Mouse (Mus musculus) cerebellum, adult 11-12 months (tissue): ENCODE measurements around the gene Krt9.

Source experiments
- DNase-seq: peaks from one replicate; pipeline ENCODE4 v3.0.0; 2022

The Krt9 gene

DNA sequence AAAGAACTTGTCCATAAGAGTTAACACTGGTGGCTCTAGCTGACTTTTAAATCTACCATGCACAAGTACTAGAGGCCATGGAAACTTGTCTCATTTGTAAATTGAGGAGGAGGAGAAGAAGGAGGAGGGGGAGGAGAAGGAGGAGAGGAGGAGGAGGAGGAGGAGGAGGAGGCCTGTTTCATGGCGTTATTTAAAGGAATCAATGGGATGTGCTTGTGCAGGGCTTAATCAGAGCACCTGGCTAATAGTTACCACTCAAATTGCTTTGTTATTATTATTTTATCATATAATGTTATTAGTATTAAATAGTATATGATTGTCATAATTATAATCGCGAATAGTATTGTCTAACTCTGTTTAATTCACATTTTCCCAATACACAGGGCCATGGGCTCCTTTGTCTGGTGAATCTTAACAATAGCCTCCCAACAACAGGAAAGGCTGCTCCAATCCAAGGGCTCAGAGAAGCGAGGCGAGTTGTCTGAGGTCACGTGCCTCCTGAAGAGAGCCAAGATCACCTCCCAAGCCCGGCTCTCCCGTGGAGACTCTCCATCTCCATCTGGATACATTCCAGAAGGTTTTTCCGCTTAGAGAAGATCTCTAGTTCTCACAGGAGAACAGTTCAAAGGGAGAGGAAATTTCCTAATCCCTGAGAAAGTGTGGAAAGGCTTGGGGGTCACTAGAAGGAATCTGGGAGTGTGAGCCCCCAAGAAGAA, 44.3 kb downstream of the Krt9 start, which contains the start of gene Krt19:
TSS of gene Krt19 (minus strand) at position 51 of the 716 bp plus-strand sequence.
- no peak for DNase-seq

DNA sequence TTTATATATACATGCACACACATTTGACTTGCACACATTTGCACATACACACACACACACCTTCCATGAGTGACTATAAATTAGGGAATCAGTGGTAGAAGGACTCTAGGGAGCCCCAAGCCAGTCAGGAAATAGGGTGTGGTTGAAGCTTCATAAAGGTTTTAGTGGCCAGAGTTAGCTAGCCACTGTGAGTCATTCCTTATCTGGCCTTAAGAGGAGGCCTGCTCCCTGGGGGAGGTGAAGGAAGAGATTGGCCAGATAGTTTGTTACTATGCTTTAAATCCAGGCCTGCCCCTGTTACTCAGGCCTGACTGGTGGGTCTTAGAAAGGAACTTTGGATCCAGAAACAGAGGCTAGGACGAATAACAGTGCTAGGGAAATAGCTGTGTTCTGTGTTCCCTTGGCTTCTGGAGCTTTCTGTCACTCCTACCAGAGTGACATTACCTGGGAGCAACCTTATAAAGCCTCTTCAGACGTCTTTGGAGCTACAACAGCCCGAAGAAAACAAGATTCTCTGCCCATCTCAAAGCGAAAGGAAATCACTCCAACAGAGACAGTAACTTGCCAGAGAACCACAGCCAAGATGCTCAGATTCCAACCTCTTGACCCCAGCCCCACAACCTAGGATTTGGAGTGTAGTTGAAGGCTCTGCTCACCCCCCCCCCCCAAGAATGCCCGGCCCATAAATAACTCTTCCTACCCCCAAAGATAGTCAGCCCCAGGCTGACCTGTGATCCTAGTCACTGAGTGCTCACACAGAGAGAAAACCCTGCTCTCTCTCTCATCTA, 45.3 kb downstream of the Krt9 start:
- DNase-seq: no peak

GRCm38 (mm10) chr11:100145858-100146560, 47.0 kb downstream of the Krt9 start:
- no peak for DNase-seq

- no peak for DNase-seq
These were observed 47.9 kb downstream of the Krt9 start for GRCm38 (mm10) chr11:100145104-100145503.

- no peak for DNase-seq
These were observed 52.1 kb downstream of the Krt9 start for GRCm38 (mm10) chr11:100140966-100141365.

- no peak for DNase-seq
These were observed 53.7 kb downstream of the Krt9 start for GRCm38 (mm10) chr11:100139391-100139790.

DNA sequence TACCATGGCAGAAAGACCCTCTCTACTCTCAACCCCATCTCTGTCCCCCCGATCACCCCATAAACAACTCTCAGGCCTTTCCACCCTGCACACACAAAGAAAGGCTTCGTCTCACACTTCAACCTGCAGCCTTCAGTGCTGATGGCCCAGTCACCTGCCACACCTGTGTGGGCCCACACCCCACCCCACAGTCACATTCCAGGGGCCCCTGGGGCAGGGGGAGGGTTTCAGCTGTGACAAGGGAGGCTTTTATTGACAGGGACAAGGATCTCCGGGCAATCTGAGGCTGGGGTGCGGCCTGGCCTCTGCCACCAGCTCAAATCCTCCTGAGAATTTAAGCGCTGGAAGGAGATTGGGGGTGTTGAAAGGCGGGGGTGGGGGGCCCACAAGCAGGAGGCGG, 54.2 kb downstream of the Krt9 start:
- no peak for DNase-seq

DNA sequence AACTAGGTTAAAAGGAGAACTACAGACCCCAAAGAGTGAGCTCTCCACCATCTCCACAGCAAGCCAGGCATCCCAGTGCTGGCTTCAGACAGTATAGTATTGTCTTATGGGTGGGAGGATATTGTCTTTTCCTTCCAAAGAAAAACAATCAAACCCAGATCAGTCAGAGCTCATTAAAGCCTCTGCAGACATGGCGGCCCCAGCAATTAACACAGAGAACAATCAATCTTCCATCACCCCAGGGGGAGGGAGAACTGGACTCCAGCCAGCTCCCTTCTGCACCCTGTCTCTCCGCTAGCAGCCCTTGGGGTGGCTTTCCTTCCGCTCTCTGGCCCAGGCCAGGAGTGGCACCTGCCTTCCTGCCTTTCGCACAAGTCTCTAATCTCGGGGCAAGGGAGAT, 55.4 kb downstream of the Krt9 start:
- DNase-seq: no peak
